Mouse (Mus musculus) brain, embryonic 18.5 days (tissue): Measurements from ENCODE around the gene Asah2.
"Not testable (repeated sequence)": the region's sequence is repeated elsewhere in the genome, so short reads cannot be mapped to it uniquely, and the experiment has no call there.

Source experiments
- DNase-seq: peaks from one replicate; pipeline ENCODE4 v3.0.0-alpha.2; 2012; ENCODE audit warnings: low read depth, low spot score

The Asah2 gene

DNA sequence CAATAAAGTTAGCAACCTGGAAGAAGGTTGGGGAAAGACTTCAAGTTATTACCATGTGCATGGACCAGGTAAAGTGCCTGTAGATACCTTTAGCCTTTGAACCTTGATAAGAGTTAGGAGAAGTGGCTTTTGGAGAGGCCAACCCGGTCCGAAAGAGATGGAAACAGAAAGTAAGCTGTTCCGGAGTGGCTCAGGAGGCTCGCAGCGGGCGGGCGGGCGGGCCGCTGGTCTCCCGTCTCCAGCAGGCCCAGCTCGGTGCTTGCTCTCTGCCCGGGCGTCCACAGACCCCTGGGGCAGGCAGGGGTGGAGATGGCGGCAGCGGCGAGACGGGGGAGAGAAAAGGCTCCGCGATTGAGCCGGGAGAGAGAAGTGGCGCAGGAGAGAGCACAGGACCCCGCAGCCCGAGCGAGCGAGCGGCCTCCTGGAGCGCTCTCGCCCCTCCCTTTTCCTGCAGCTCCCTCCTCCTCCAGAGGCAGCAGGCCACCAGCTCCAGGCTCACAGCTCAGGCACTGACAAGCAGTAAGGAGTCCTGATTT is at the start of gene Asah2:
TSS of gene Asah2 (minus strand) at position 441 of the 536 bp plus-strand sequence.
- peak; percentile 39 for DNase-seq

DNA sequence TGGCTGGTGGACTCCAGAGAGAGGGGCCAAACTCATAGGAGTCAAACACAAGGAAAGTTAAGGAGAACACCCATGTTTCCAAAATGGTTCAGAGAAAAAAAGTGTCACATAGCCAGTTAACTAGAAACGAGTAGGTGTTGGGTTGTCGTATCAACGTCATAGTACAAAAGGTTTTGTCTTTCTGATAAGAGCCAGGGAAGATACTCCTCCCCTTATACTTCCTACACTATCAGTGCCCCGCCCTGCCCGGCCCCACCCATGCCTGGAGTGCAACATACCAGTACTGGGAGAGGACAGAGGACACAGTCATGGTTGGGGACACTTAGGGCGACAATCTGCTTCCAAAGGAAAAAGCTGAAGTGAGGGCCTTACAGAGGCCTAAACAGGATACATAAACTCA is 49.0 kb upstream of the Asah2 start:
- DNase-seq = no peak

GRCm38 (mm10) chr19:32152529-32152928 is 44.5 kb upstream of the Asah2 start:
- no peak for DNase-seq

DNA sequence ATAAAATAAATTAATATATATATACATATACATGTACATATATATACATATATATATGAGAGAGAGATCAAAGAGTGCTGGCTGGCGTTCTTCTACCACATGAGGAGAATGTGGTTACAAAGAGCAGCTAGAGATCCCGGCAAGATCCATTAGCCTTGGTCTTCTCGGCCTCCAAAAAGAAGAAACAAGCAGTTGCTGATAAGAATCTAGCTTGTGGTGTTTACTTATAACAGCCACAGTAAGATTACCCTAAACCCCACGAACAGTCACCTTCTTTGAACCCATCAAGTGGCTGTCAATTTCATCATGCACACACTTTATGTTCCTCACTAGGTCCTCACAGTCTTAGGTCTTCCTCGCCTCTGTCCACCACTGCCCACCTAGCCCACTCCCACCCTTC is 40.7 kb upstream of the Asah2 start:
- DNase-seq = no peak

DNA sequence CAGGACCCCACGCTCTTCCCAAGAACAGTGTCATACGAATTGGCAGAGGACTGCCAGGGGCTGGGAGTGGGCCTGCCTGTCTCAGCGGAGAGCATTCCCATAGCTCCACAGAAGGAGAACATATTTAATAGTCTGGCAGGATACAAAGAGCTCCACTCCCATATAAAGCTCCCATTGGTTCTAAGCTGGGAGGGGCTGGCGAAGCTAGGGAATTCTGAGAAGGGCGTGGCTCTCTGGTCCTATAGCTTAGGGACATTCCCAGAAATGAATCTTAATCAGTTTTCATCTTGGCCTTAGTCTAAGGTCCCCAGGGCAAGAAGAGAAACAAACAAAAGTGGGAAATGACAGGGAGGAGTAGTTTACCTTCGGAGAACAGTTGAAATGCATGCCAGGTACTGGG is 34.4 kb upstream of the Asah2 start:
- no peak for DNase-seq

DNA sequence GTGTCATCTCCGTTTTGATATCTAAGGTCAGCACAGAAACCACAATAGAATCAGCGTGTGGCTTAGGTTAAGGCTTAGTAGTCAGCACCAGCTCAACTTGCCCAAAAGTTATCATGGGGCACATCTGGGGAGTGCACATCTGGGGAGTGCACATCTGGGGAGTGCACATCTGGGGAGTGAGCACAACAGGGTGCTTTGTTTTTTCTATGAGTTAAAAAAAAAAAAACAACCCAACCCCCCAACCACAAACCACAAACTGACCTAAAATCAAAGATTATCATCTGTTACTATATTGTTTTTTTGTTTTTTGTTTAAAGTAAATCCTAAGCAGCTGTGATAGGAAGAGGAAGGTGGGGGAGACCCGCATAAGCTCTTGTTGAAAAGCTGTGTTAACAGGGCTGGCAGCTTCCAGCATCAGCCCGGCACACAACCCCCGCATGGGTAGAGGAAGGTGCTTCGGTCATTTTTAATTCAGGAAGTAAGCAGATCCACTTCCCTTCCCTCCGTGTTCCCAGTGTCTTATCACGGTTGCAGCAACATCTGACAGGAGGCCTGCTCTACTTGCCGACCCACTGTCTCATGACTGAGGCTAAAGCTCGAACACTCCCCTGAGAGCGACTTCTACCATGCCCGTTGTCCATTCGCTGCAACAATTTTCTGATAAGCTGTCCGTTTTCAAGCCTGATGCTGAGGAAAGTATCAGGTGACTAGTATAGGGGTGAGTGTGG is 30.5 kb upstream of the Asah2 start:
- DNase-seq = no peak

DNA sequence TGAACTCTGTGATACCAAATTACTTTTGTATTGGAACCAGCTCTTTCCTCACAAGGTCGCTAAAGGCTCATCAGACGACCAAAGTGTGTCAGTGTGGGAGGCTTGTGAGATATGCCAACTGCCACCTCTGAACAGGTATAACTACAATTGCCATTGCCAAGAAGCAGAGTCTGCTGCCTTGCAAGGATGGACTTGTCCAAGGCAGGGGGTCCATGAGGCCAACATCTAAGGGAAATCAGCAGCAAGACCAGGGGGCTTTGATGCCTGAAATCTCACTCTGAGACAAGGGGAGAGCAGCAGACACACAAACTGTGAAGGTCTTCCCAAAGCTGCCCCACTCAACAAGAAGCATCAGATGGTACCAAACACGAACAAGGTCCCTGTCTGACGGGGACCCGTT is 29.9 kb upstream of the Asah2 start:
- DNase-seq = no peak

DNA sequence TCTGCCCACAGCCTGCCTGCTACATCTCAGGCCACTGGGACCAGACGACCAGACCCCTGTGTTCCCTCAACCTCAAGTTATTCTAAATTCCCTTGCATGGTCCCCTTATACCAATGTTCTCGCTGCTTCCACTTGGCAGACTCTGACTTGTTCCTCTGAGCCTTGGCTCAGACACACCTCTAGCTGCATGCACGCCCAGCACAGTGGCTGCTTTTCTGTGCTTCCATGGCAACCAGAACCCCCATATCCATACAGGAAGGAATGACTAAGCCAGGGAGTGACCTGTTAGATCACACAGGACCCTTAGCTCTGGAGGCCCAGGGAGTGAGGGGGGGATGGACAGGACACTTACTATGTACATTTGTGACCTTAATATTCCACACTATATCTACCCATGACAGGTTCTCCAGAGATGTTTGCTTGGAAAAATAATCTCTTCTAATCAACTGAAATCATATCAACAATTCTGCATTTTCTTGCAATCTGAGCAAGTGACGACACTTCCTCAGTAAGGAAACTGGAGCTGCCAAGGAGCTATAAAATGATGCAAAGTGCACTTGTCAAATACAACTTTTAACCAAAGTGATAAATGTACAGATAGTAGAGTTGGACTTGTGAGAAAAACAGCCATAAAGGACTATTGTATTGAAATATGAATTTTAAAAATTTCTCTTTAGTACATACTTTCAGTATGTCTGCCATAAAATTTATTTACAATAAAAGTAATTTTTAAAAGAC is 29.0 kb upstream of the Asah2 start:
- DNase-seq = no peak

DNA sequence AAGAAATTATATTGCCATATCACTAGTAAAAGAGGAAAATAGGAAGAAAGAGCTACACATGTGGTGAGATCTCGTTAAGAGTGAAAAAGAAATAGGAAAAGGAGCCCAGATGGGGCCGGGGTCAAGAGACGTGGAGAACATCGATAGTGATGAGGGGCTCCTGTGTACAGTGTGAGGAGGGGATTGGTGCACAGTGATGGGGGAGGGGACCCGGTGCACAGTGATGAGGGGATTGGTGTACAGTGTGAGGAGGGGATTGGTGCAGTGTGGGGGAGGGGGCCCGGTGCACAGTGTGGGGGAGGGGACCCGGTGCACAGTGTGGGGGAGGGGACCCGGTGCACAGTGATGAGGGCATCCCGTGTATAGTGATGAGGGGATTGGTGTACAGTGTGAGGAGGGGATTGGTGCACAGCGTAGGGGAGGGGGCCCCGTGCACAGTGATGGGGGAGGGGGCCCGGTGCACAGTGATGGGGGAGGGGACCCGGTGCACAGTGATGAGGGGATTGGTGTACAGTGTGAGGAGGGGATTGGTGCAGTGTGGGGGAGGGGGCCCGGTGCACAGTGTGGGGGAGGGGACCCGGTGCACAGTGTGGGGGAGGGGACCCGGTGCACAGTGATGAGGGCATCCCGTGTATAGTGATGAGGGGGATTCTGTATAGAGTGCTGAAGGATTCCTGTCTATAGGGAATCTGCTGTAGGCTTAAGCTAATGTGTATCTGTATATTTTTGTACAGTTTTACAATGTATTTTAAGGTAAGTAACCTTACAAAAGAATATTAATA is 23.9 kb upstream of the Asah2 start:
- not testable (repeated sequence) for DNase-seq

- no peak for DNase-seq
Measured at GRCm38 (mm10) chr19:32129281-32129680, 21.3 kb upstream of the Asah2 start.

DNA sequence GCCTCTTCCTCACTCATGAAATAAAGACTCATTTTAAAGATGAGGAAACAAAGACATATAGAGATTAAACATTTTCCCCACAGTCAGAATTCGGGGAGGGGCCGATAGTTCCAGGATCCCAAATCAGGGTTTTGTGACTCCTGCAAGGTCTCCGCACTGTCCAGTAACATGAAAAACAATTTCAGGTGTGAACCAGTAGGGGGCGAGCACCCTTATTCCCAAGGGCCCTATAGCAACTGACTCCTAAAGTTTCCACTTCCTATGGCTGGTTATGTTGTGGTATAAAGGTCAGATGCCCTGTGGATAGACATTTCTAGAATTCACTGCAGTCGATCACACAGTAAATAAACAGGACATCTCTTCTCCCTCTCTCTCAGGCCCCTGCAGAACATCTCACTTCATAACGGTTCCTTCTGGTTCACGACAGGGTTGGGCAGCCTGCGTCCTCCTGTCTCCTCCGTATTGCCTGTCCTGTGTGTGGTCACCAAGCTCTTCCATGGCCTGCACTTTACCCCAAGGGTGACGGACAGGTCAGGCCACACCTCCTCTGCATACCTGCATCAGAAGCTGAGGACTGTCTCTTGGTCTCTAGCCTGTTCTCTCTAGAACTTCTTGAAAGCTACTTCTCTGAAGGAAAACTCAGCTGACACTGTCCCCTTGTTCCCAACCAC is 19.3 kb upstream of the Asah2 start:
- no peak for DNase-seq

- DNase-seq = no peak
Measured at GRCm38 (mm10) chr19:32124155-32124554, 16.1 kb upstream of the Asah2 start.

- no peak for DNase-seq
Measured at GRCm38 (mm10) chr19:32123196-32123595, 15.2 kb upstream of the Asah2 start.

- no peak for DNase-seq
Measured at GRCm38 (mm10) chr19:32120798-32121197, 12.8 kb upstream of the Asah2 start.

GRCm38 (mm10) chr19:32119666-32120065 is 11.7 kb upstream of the Asah2 start:
- DNase-seq = no peak

DNA sequence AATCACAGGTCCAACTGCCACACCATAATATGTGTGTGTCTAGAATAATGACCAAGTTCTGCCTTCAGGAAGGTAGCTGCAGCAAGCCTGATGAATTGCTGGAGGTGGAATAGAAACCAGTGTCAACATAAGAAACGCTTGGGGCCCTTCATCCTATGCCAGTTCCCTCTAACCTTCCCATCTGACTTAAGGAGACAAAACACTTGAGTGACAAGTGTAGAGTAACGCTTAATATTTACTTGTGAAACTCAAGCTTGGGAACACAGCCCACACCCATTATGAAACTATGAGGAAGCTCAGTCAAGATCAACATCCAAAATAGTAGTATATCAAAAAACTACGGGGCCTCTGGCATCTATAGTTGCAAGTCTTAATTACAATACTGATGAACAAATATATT is 10.5 kb upstream of the Asah2 start:
- DNase-seq = no peak

DNA sequence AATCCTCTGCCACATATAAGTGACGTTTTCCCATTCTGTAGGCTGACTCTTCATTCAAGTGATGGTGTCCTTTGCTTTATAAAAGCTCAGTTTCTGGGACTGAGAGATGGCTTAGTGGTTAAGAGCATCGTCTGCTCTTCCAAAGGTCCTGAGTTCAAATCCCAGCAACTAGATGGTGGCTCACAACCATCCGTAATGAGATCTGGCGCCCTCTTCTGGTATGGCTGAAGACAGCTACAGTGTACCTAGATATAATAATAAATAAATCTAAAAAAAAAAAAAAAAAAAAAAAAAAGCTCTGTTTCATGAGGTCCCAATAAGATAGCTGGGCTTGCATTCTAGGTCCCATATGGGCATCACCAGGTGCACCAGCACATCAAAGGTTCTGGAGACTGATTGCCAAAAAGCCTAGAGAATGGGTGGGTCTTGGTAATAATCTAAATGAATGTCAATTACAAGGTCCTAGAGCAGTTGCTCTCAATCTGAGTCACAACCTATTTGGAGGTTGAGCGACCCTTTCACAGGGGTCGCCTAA is 9.5 kb upstream of the Asah2 start:
- DNase-seq = no peak

DNA sequence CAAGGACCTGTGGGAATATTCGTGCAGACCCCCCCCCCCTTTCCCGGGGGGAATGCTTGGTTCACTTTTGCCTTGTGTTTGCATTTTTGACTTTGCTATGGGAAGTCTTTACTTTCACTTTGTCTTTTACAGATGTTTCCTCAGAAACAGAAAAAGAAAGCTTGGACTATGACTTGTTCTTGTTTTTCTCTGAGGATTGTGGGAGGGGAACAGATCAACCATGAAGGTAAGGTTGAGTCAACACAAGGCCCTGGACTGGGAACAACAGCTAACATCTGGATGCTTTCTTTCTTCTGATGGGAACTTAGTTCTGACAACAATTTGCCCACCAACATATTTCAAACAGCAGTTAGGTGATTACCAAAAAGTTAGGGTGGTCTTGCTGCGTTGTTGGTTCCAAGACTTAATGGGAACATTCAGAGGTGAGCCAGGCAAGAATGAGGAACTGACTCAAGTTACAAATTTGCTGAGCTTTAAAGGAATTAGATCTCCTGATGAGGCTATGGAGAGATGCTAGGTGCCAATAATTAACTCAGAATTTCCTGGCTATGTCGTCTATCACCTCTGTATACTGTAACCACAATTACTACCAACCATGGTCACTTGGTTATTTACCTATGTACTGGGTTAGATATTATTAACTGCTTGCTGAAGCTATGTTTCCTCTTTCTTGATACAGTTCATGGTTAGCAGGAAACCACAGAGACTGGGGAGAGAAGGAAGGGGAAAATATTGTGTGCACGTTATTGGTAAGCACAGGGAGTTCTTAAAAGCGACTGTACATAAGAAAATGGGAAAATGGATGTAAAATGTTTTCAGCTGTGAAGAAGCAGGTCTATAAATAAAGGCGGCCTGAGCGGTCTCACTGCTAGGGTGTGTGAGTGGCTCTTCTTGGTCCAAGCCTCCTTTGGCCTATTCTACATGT is 4.1 kb upstream of the Asah2 start:
- DNase-seq = no peak

- no peak for DNase-seq
Measured at GRCm38 (mm10) chr19:32106750-32107149, 1.3 kb downstream of the Asah2 start.

GRCm38 (mm10) chr19:32104217-32104616 is 3.8 kb downstream of the Asah2 start:
- no peak for DNase-seq
